Mouse (Mus musculus): ENCODE results near the gene Pde9a. TPM values are rescaled to one million over a fixed set of nuclear protein-coding genes. Genes with fewer than 3 reads are reported as not detected.
"Not testable (repeated sequence)": the region's sequence is repeated elsewhere in the genome, so short reads cannot be mapped to it uniquely, and the experiment has no call there.

Gene Pde9a
- polyA plus RNA-seq, 1 experiment from 2014 or later: 34.5 TPM

DNA sequence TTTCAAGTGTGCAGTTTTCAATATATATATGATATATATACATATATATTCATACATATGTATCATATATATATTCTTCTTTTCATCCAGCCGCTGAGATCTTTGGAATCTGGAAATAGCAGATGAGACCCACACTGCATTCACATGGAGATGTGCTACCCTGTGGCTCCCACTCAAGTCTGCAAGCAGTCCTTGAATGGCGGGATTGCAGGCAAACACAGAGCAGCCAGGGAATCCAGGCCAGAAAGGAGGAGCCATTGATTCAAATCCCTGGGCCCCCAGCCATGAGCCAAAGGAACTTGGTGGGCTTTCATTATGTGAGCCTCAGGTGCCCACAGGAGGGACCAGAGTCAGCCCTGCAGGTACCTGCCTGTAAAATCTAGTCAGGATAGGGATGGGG, 32.8 kb upstream of the Pde9a start:
- H3K4me3 ChIP-seq (ENCODE audit: low read depth, low read length): no peak overlapping the region
- ATAC-seq (ENCODE audit: insufficient read depth, low FRiP score, low TSS enrichment): no peak
- H3K27ac ChIP-seq (ENCODE audit: low read depth, low read length): no peak overlapping the region

DNA sequence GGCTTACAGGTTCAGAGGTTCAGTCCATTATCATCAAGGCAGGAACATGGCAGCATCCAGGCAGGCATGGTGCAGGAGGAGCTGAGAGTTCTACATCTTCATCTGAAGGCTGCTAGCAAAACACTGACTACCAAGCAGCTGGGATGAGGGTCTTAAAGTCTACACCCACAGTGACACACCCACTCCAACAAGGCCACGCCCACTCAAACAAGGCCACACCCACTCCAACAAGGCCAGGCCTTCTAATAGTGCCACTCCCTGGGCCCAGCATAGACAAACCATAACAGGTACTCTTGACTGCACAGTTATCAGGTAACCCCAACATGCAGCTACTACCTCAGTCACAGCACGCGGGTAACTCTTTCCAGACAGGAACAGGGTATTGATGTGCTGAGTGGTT, 31.3 kb upstream of the Pde9a start:
- ATAC-seq (ENCODE audit: insufficient read depth, low FRiP score, low TSS enrichment); DNase-seq (ENCODE audit: low spot score); H3K9ac ChIP-seq (ENCODE audit: low read length); H3K9me3 ChIP-seq (ENCODE audit: control insufficient read depth, low read length); H3K4me2 ChIP-seq (ENCODE audit: low read depth); H3K27me3 ChIP-seq (ENCODE audit: control insufficient read depth, insufficient read depth, low read length); H3K36me3 ChIP-seq (ENCODE audit: control insufficient read depth, insufficient read depth, low read length); H3K27ac ChIP-seq (ENCODE audit: low read depth, low read length); H3K4me1 ChIP-seq (ENCODE audit: control insufficient read depth, insufficient read depth, low read length); H3K4me3 ChIP-seq (ENCODE audit: low read depth, low read length): not testable (repeated sequence)
- WGBS: 81% methylated on average over 3 of the region's 3 CpGs

More for the DNA sequence above, 32.8 kb upstream of the Pde9a start:
- H3K4me2 ChIP-seq (ENCODE audit: low read depth): no peak overlapping the region
- no peak for DNase-seq (ENCODE audit: low spot score)
- H3K9ac ChIP-seq (ENCODE audit: low read length): no peak overlapping the region
- H3K36me3 ChIP-seq (ENCODE audit: control insufficient read depth, insufficient read depth, low read length): no peaks in the 10 kb centered on the region
- no peaks in the 10 kb centered on the region; the same call in 1 of the 2 replicates for H3K4me1 ChIP-seq (ENCODE audit: control insufficient read depth, insufficient read depth, low read length)
- 93% methylated on average over 2 of the region's 2 CpGs for WGBS
- no peaks in the 10 kb centered on the region for H3K27me3 ChIP-seq (ENCODE audit: control insufficient read depth, insufficient read depth, low read length)
- no peaks in the 10 kb centered on the region for H3K9me3 ChIP-seq (ENCODE audit: control insufficient read depth, low read length)

DNA sequence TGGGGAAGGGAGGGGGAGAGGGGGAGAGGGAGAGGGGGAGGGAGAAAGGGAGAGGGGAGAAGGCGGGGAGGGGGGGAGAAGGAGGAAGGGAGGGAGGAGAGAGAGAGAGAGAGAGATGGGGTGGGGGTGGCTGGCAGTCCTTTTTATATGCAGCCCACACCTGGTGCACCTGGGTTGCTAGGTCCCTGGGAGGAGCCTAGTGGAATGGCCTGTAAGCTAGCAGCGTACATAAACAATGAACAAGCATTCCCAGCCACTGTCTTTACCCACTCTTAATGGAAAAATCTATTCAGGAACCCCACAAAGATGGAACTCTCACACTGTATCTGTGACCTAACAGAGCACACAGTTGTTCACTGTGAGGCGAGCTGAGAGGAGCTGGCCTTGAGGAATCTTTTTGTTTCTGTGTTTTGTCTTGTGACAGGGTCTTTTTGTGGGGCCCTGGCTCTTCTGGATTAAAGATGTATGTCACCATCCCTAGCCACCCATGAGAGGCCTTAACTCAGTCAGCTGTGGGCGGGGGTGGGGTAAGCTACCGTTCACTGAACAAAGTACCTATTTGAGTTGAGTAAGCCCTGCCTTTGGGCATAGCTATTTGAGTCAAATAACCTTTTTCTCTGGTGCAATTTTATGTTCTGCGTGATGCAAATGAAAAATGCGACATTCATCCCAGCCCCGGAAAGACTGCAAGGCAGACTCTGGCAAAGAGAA, 30.1 kb upstream of the Pde9a start:
- Histone ChIP-seq H3K9ac (ENCODE audit: low read length) (no peak overlapping the region), H3K9me3 (ENCODE audit: control insufficient read depth, low read length) (no peaks in the 10 kb centered on the region), H3K4me1 (ENCODE audit: control insufficient read depth, insufficient read depth, low read length) (no peaks in the 10 kb centered on the region; the same call in 1 of the 2 replicates), H3K27me3 (ENCODE audit: control insufficient read depth, insufficient read depth, low read length) (no peaks in the 10 kb centered on the region), H3K36me3 (ENCODE audit: control insufficient read depth, insufficient read depth, low read length) (no peaks in the 10 kb centered on the region), H3K4me3 (ENCODE audit: low read depth, low read length) (no peak overlapping the region), H3K27ac (ENCODE audit: low read depth, low read length) (no peak overlapping the region), H3K4me2 (ENCODE audit: low read depth) (no peak overlapping the region)
- 0 out of 2 replicates have a peak, but pooled peaks have one; percentile 27 for ATAC-seq (ENCODE audit: insufficient read depth, low FRiP score, low TSS enrichment)
- WGBS: 50% methylated on average over 8 of the region's 8 CpGs
- peak; percentile 41 for DNase-seq (ENCODE audit: low spot score)

- Histone ChIP-seq H3K27ac (ENCODE audit: low read depth, low read length) (no peak overlapping the region), H3K27me3 (ENCODE audit: control insufficient read depth, insufficient read depth, low read length) (no peaks in the 10 kb centered on the region), H3K4me1 (ENCODE audit: control insufficient read depth, insufficient read depth, low read length) (no peaks in the 10 kb centered on the region; the same call in 1 of the 2 replicates), H3K4me2 (ENCODE audit: low read depth) (no peak overlapping the region), H3K4me3 (ENCODE audit: low read depth, low read length) (no peak overlapping the region), H3K36me3 (ENCODE audit: control insufficient read depth, insufficient read depth, low read length) (no peaks in the 10 kb centered on the region), H3K9me3 (ENCODE audit: control insufficient read depth, low read length) (no peaks in the 10 kb centered on the region), H3K9ac (ENCODE audit: low read length) (no peak overlapping the region)
- DNase-seq (ENCODE audit: low spot score) (no peak), ATAC-seq (ENCODE audit: insufficient read depth, low FRiP score, low TSS enrichment) (no peak)
- WGBS: 82% methylated on average over 13 of the region's 13 CpGs
Measured at GRCm38 (mm10) chr17:31360582-31360981, 25.4 kb upstream of the Pde9a start.

DNA sequence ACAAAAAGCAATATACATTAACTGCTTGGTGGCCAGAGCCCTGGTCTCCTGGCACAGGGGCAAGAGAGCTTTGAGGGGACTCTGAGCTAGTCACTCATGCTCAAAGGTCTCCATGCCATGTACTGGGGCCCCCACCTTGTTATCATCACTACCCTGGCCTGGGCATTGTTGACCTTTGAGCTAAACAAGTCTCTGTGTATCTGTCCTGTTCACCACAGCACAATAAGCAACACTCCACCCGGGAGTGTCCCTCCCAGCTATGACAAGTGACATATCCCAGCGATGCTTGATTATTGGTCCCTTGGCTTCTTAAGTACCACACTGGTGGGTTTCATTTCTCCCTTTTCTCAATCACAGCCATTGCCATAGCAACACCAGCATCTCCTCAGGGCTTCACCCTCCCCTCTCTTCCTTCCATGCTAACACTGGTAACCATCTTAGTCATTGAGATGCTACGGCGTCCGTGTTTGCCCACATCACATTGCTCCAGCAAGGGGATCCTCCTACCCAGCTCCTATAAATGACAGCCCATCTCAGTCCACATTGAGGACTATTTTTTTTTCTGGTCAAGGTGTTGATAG, 20.3 kb upstream of the Pde9a start:
- ATAC-seq (ENCODE audit: insufficient read depth, low FRiP score, low TSS enrichment): no peak
- Histone ChIP-seq H3K9ac (ENCODE audit: low read length) (no peak overlapping the region), H3K4me1 (ENCODE audit: control insufficient read depth, insufficient read depth, low read length) (no peaks in the 10 kb centered on the region)

GRCm38 (mm10) chr17:31370221-31370620, 15.8 kb upstream of the Pde9a start:
- Histone ChIP-seq H3K36me3 (ENCODE audit: control insufficient read depth, insufficient read depth, low read length) (no peaks in the 10 kb centered on the region), H3K27me3 (ENCODE audit: control insufficient read depth, insufficient read depth, low read length) (no peaks in the 10 kb centered on the region), H3K27ac (ENCODE audit: low read depth, low read length) (no peak overlapping the region), H3K9me3 (ENCODE audit: control insufficient read depth, low read length) (no peaks in the 10 kb centered on the region), H3K4me1 (ENCODE audit: control insufficient read depth, insufficient read depth, low read length) (no peaks in the 10 kb centered on the region), H3K9ac (ENCODE audit: low read length) (no peak overlapping the region), H3K4me3 (ENCODE audit: low read depth, low read length) (no peak overlapping the region), H3K4me2 (ENCODE audit: low read depth) (no peak overlapping the region)
- 81% methylated on average over 2 of the region's 2 CpGs for WGBS
- no peak for DNase-seq (ENCODE audit: low spot score)
- ATAC-seq (ENCODE audit: insufficient read depth, low FRiP score, low TSS enrichment): no peak

More for the DNA sequence above, 20.3 kb upstream of the Pde9a start:
- Histone ChIP-seq H3K4me2 (ENCODE audit: low read depth) (no peak overlapping the region), H3K27ac (ENCODE audit: low read depth, low read length) (no peak overlapping the region), H3K4me3 (ENCODE audit: low read depth, low read length) (no peak overlapping the region), H3K9me3 (ENCODE audit: control insufficient read depth, low read length) (no peaks in the 10 kb centered on the region), H3K27me3 (ENCODE audit: control insufficient read depth, insufficient read depth, low read length) (no peaks in the 10 kb centered on the region), H3K36me3 (ENCODE audit: control insufficient read depth, insufficient read depth, low read length) (no peaks in the 10 kb centered on the region)
- 93% methylated on average over 5 of the region's 5 CpGs for WGBS
- no peak for DNase-seq (ENCODE audit: low spot score)

- Histone ChIP-seq H3K4me3 (ENCODE audit: low read depth, low read length) (no peak overlapping the region), H3K36me3 (ENCODE audit: control insufficient read depth, insufficient read depth, low read length) (no peaks in the 10 kb centered on the region), H3K9me3 (ENCODE audit: control insufficient read depth, low read length) (no peaks in the 10 kb centered on the region), H3K9ac (ENCODE audit: low read length) (no peak overlapping the region), H3K4me2 (ENCODE audit: low read depth) (no peak overlapping the region), H3K4me1 (ENCODE audit: control insufficient read depth, insufficient read depth, low read length) (no peaks in the 10 kb centered on the region), H3K27ac (ENCODE audit: low read depth, low read length) (no peak overlapping the region), H3K27me3 (ENCODE audit: control insufficient read depth, insufficient read depth, low read length) (no peaks in the 10 kb centered on the region)
- no peak for ATAC-seq (ENCODE audit: insufficient read depth, low FRiP score, low TSS enrichment)
- no peak for DNase-seq (ENCODE audit: low spot score)
Measured at GRCm38 (mm10) chr17:31370931-31371330, 15.1 kb upstream of the Pde9a start.

- Histone ChIP-seq H3K4me3 (ENCODE audit: low read depth, low read length) (no peak overlapping the region), H3K9me3 (ENCODE audit: control insufficient read depth, low read length) (no peaks in the 10 kb centered on the region), H3K36me3 (ENCODE audit: control insufficient read depth, insufficient read depth, low read length) (no peaks in the 10 kb centered on the region), H3K9ac (ENCODE audit: low read length) (no peak overlapping the region), H3K27me3 (ENCODE audit: control insufficient read depth, insufficient read depth, low read length) (no peaks in the 10 kb centered on the region), H3K27ac (ENCODE audit: low read depth, low read length) (no peak overlapping the region), H3K4me1 (ENCODE audit: control insufficient read depth, insufficient read depth, low read length) (no peaks in the 10 kb centered on the region), H3K4me2 (ENCODE audit: low read depth) (no peak overlapping the region)
- ATAC-seq (ENCODE audit: insufficient read depth, low FRiP score, low TSS enrichment) (no peak), DNase-seq (ENCODE audit: low spot score) (peak; percentile 73)
- WGBS: 14% methylated on average over 7 of the region's 7 CpGs
Measured at GRCm38 (mm10) chr17:31377961-31378360, 8.0 kb upstream of the Pde9a start.

DNA sequence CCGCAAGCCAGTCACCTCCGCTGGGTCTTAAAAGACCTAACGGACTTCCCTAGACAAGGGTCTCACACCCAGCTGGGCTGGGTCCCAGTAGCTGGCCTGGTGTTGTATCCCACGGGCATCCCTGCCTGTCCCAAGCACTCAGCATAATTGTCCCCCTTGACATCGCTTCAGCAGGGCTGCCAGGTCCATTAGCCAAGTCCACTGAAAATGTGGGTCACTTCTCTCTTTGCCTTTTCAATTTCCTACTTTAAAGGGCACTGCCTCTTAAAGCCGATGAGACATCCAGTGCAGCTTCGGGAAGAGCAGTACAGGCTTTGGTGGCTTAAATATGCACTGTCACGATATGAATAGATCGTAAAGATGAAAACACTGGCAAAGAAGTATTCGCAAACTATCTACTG, 7.6 kb upstream of the Pde9a start:
- DNase-seq (ENCODE audit: low spot score) (no peak), ATAC-seq (ENCODE audit: insufficient read depth, low FRiP score, low TSS enrichment) (no peak)
- Histone ChIP-seq H3K27ac (ENCODE audit: low read depth, low read length) (no peak overlapping the region), H3K36me3 (ENCODE audit: control insufficient read depth, insufficient read depth, low read length) (no peaks in the 10 kb centered on the region), H3K4me3 (ENCODE audit: low read depth, low read length) (no peak overlapping the region), H3K4me1 (ENCODE audit: control insufficient read depth, insufficient read depth, low read length) (no peaks in the 10 kb centered on the region), H3K27me3 (ENCODE audit: control insufficient read depth, insufficient read depth, low read length) (no peaks in the 10 kb centered on the region), H3K9me3 (ENCODE audit: control insufficient read depth, low read length) (no peaks in the 10 kb centered on the region), H3K4me2 (ENCODE audit: low read depth) (no peak overlapping the region), H3K9ac (ENCODE audit: low read length) (no peak overlapping the region)
- 71% methylated on average over 10 of the region's 10 CpGs for WGBS

Data from neural tube, embryonic 11.5 days (tissue).